8 mouse cellular contexts compared by ENCODE assay signal in the genomic region with DNA sequence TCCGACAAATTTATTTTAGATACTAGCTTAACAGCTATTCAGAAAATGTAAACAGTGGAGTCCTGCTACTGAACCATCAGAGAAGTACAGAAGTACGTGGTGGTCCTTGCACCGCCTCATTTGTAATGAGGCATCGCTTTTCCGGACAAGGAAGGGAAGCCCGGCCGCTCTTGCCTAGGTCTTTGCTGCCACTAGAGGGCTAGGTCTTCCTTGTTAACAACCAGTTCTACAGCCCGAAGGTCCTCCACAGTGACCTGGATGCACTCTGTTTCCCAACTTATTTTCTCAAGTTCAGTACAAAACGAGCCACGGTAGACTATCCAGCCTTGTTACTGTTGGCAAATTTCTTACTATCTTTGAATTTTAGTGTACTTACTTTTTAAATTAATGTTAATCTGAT. TPM values are rescaled to one million over a fixed set of nuclear protein-coding genes. Genes with fewer than 3 reads are reported as not detected.
A peak's percentile ranks its signal among the peaks of the same experiment; 100 is the strongest.
DNase-seq lines count a peak whose midpoint lies in the region; ATAC-seq and TF ChIP-seq lines count a peak whose summit lies in the region.
"Had no signal": no experiment of that assay in that cellular context is flagged by ENCODE, and none has a peak within 500 bp of the region (broad histone marks: within the 10 kb centered on the region; RNA-seq: fewer than 3 reads in every experiment).

No protein-coding gene starts in this region.

- DNase-seq in layer of hippocampus, adult 11-12 months (ENCODE audit: low spot score) = peak; percentile 45
- no peak for DNase-seq in layer of hippocampus, postnatal 36 days
- DNase-seq in Muller cell, postnatal 12 days (ENCODE audit: inconsistent ontology term) = peak; percentile 27
- peak; percentile 83 for DNase-seq in embryo, embryonic 10 days (ENCODE audit: low spot score)
- peak; percentile 65 for DNase-seq in thymus, postnatal 4 days

- ATAC-seq in intestine, postnatal 0 days = no peak
- ATAC-seq in megakaryocyte progenitor cell, adult 5-6 weeks (replicated peaks; ENCODE audit: poor library complexity) = peak; percentile 90

- no peak overlapping the region for H3K4me3 ChIP-seq in intestine, postnatal 0 days (ENCODE audit: low read depth, low read length)

- peak overlapping the region; percentile 7; the same call in 1 of the 2 replicates for H3K9ac ChIP-seq in intestine, postnatal 0 days (ENCODE audit: low read depth, low read length)

- H3K36me3 ChIP-seq in intestine, postnatal 0 days (ENCODE audit: control insufficient read depth, insufficient read depth) = no peaks in the 10 kb centered on the region

- H3K9me3 ChIP-seq in intestine, postnatal 0 days (ENCODE audit: control insufficient read depth) = no peaks in the 10 kb centered on the region

- no peaks in the 10 kb centered on the region for H3K4me1 ChIP-seq in intestine, postnatal 0 days (replicated peaks; ENCODE audit: control insufficient read depth, insufficient read depth, low read length)

- no peaks in the 10 kb centered on the region for H3K27me3 ChIP-seq in intestine, postnatal 0 days (replicated peaks; ENCODE audit: control insufficient read depth, insufficient read depth, low read length)

- 18% methylated on average over 10 of the region's 10 CpGs for WGBS in intestine, postnatal 0 days

- H3K27ac ChIP-seq in intestine, postnatal 0 days (ENCODE audit: low read depth, low read length) = no peak overlapping the region

- no peak overlapping the region for H3K4me2 ChIP-seq in intestine, postnatal 0 days (replicated peaks; ENCODE audit: low read depth)

- TF ChIP-seq CTCF in intestine, postnatal 0 days (IDR thresholded peaks at IDR 0.05; ENCODE audit: low read depth) = peak; percentile 85

RNA-seq across cellular contexts. Expression of gene Hsf5, which starts 12.9 kb away (rescaled TPM):
- total RNA-seq in layer of hippocampus, postnatal 36 days (2021) = under 1 TPM; 0.22 to 0.78 TPM
- polyA plus RNA-seq in intestine, postnatal 0 days (2015; fragmentation: Nextera tagmentation; extraction: Ambion mirVana) = 0.05 TPM in 1 of 2 replicates, not detected in the other
- not detected in 2 replicates for total RNA-seq in megakaryocyte progenitor cell, adult 5-6 weeks (2015)
- total RNA-seq in megakaryocyte progenitor cell, adult 5-6 weeks (2017) = not detected in 2 replicates
- total RNA-seq: heart, adult 18-20 months had no signal

RNA-seq across cellular contexts. Expression of gene Rnf43, which starts 32.7 kb away (rescaled TPM):
- total RNA-seq in layer of hippocampus, postnatal 36 days (2021) = 1 to 10 TPM; 2.0 to 2.6 TPM
- 9.5 and 10.7 TPM in 2 replicates for polyA plus RNA-seq in intestine, postnatal 0 days (2015; fragmentation: Nextera tagmentation; extraction: Ambion mirVana)
- 3.0 and 5.1 TPM in 2 replicates for total RNA-seq in megakaryocyte progenitor cell, adult 5-6 weeks (2015)
- 2.2 and 3.0 TPM in 2 replicates for total RNA-seq in megakaryocyte progenitor cell, adult 5-6 weeks (2017)

RNA-seq across cellular contexts. Expression of gene Mtmr4, which starts 37.9 kb away (rescaled TPM):
- total RNA-seq in layer of hippocampus, postnatal 36 days (2021) = 100 to 1,000 TPM in 1 of 2 experiments, 10 to 100 TPM in 1; 91.8 to 109 TPM
- 11.1 and 12.2 TPM in 2 replicates for polyA plus RNA-seq in intestine, postnatal 0 days (2015; fragmentation: Nextera tagmentation; extraction: Ambion mirVana)
- total RNA-seq in megakaryocyte progenitor cell, adult 5-6 weeks (2015) = 14.4 and 15.7 TPM in 2 replicates
- 20.9 and 25.0 TPM in 2 replicates for total RNA-seq in megakaryocyte progenitor cell, adult 5-6 weeks (2017)

Comparison
In these comparisons a context has a peak if more than half of its experiments do, and no peak if none do; other contexts are left out.
1. DNase-seq: peak in layer of hippocampus, adult 11-12 months (single experiment), Muller cell, postnatal 12 days (single experiment), embryo, embryonic 10 days (single experiment) and thymus, postnatal 4 days (single experiment); none in layer of hippocampus, postnatal 36 days (0 of 2).